Mouse (Mus musculus): ENCODE results near the gene Stk11.

Stk11 gene

GRCm38 (mm10) chr10:80131316-80131951 is 15.8 kb downstream of the Stk11 start:
- no peak for DNase-seq

- no peak for DNase-seq
Observed at GRCm38 (mm10) chr10:80131952-80132350, 16.3 kb downstream of the Stk11 start.

- no peak for DNase-seq
Observed at GRCm38 (mm10) chr10:80133226-80133849, 17.7 kb downstream of the Stk11 start.

- peak; percentile 55 for DNase-seq
Observed at GRCm38 (mm10) chr10:80134421-80134820, 18.8 kb downstream of the Stk11 start.

DNA sequence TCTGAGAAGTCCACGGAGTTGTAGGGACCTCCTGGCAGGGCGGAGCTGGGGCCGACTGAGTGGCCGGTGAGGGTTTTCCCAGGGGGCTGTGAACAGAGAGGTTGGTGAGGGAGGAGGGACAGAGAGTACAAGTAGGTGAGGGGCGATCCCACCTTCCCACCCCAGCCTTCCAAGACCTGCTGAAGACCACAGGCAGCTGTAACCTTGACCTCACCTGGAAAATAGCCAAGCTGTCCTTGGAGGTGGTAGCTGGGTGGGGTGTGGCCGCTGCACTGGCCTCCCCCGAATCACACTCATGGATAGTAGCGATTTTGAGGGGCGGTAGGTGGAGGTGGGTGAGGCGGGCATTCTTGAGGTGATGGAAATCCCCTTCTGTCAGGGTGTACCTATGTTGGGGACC is 19.6 kb downstream of the Stk11 start:
- DNase-seq, result no peak

DNA sequence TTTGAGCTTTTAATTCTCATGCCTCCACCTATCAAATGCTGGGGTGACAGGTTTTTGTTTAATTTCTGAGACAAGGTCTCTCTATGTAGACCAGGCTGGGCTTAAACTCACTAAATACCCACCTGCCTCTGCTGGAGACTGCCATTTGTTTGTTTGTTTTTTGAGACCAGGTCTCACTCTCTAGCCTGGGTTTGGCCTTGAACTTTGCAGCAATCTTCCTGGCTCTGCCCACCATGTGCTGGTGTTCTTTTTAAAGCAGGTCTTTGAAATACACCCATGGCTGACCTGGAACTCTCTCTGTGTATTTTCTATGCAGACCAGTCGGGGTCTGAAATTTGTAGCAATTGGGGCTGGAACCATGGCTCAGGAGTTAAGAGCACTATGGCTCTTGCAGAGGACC is 20.0 kb downstream of the Stk11 start:
- no peak for DNase-seq

DNA sequence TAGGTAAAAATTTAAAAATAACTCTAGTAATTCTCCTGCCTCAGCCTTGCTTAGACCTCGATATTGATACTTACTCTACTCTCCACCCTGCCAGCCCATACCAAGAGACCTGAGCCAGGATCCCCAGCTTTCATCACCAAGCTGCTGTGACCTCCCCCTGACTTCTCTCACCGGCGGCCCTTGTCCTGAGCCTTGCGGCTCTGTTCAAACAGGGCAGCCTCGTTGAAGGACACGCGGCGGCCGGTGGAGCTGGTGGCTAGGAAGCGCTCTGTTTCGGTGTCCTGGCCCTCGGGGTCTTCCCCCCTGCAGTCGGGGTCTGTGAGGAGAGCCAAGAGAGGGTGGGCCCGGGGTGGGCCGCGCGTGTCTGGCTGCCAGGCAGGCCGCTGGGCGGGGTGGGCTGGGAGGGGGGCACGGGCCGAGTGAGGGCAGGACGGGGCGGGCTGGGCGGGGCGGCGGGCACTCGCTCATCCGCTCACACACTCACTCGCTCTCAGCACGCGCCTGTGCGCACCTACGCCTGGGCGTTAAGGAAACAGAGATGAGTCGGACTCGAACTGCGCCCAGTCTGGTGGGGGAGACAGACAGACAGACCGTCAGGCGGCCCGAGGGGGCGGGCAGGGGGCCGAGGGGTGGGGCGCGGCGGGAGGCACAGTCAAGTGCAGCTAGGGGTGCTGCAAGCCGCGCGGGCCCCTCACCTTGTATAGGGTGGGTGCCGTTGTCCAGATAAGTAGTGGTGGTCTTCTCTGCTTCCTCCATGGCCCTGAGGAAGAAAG is 20.8 kb downstream of the Stk11 start:
- DNase-seq, result no peak

- no peak for DNase-seq
Observed at GRCm38 (mm10) chr10:80136952-80137625, 21.5 kb downstream of the Stk11 start.

DNA sequence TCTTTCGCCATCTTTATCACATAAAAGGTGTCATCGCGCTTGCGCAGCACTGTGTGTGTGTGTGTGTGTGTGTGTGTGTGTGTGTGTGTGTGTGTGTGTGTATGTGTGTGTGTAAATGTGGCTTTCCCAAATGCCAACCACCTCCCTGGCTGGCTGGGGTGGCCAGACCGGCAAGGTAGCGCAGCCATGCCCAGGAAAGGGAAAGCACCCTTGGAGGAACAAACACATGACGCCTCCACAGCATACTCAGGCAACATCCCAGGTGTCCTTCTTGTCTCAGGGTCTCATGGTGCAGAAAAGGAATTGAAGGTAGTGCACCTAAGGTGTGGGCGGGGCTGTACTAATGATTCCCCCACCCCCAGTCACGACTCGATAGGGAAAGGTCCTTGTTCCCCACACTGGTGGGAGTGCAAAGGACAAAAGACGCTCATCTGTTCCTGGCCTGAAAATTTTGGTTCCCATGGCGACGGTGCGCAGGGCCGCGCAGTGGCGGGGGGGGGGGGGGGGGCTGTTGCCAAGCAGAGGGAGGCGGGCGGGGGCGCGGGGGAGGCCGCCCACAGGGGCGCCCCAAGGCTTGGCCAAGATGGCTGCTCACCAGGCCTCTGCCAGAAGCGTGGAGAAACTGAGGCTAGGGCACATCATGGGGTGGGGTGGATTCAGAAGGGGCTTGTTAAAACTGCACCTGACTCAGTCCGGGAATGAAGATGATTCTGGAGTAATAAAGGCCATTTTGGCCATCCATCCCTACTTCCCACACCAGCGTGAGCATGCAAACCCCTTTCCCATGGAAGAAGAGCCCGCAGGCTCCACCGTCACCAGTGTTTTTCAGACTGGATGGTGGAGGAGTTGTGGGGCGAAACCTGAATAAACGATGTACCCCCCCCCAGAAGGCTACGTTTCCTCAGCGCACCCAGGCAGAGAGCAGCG is 22.3 kb downstream of the Stk11 start:
- DNase-seq, result no peak

DNA sequence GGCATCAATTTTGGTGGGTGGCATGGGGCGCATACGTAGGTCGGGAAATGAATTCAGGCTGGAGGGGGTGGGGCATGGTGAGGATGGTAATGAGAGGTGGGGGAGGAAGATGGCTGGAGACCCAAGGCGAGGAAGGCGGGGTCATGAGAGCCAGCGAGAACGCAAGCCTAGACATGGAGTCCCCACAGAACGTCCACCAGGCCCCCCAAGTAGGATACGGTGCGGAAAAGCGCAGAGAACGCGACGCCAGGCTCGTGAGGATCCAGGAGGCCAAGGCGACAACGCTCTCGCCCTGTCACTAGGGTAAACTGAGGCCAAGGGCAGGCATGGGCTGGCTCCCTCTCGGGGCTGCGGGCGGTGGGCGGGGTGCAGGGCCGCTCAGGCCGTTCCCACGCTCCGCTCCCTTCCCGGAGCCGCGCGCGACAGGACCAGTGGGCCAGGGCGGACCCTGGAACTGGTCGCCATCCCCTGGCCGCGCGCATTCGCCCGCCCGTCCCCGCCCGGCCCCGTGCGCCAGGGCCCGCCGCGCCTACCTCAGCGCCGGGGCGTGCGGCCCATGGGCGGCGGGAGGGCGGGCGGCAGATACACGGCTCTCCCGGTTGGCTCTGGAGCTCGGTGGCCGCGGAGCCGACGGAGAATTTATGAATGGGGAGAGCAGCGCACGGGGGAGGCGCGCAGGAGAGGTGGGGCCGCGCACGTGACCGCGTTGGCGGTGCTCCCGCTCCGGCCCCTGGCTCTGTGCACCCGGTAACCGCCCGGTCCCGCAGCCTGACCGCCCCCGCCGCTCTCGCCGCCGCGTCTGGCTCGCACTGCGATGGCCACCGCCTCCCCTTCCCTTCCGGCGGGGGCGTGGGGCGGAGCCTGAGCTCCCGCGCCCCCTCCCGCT is 23.2 kb downstream of the Stk11 start, which contains the start of gene Atp5d:
Atp5d (plus strand) TSS at position 80 of the 886 bp plus-strand sequence.
- peak; percentile 61 for DNase-seq

DNA sequence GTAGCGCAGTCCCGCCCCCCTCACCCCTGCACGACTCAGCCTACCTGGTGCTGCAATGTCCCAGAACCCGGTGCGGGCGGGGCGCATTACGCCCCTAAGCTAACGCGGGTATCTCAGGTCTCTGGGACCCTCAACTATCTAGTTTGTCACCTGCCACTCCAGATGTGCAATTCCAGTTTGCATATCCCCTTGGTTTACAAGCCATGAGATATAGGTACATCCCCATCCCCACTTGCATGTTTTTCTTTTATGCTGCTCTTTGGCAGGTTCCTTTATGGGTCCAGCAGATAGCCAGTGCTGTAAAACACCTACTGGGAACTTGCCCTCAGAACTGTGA is 23.8 kb downstream of the Stk11 start:
- no peak for DNase-seq

DNA sequence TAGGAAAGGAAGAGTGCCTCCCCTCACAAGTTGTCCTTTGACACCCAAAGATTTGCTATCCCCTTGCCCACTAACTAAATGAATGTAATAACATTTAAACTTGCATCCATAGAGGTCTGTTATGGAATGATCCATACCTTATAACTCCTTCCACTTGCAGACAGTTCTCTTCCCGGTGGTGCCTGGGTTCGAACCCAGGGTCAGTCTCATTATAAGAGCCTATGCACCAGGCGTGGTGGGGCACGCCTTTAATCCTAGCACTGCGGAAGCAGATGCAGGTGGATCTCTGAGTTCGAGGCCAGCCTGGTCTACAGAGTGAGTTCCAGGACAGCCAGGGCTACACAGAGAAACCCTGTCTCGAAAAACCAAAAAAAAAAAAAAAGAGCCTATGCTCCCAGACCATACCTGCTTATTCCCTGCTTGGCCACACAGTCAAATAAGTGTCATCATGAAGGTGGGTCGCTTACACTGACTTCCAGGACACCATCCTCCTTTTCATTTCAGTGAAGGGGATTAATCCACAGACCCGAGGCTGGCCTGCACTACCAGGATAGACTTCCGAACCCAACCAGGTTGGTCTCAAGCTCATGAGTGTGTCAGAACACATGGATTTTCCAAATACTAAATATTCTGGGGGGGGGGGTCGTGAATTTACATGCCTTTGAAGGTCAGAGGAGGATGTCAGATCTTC is 24.5 kb downstream of the Stk11 start:
- no peak for DNase-seq

DNA sequence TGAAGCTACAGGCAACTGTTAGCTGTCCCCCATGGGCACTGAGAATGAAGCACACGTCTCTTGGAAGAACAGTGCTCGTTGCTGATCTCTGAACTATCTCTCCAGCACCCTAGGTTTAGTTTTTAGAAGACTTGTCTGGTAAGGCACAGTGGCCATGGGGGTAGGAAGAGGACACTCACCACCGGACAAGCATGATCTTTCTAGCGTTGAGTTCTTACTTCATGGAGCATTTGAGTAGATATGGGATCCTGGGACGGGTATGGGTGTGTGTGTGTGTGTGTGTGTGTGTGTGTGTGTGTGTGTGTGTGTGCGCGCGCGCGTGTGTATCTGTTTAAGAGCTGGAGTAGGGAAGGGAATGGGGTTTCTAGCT is 25.0 kb downstream of the Stk11 start, which contains the start of gene Cbarp:
Cbarp (minus strand) TSS at position 170 of the 370 bp plus-strand sequence.
- no peak for DNase-seq

- peak; percentile 97 for DNase-seq
Observed at GRCm38 (mm10) chr10:80141243-80141642, 25.6 kb downstream of the Stk11 start.

GRCm38 (mm10) chr10:80141786-80142529 is 26.4 kb downstream of the Stk11 start:
- DNase-seq, result peak; percentile 97

DNA sequence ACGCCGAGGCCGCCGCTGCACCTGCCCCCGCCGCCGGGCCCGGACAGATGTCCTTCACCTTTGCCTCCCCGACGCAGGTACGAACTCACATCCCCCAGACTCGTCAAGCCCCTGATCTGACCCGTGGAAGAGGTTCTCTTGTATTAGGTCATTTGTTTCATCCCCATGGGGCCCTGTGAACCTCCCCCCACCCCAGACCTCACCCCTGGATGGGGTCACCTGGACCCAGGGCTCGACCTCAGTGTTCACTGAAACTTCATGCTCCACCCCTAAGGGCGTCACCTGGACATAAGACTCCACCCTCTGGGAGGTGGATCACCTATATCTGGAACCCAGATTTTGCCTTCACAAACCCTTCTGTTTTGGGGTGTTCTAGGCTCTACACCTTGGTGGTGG is 26.9 kb downstream of the Stk11 start:
- peak; percentile 81 for DNase-seq

DNA sequence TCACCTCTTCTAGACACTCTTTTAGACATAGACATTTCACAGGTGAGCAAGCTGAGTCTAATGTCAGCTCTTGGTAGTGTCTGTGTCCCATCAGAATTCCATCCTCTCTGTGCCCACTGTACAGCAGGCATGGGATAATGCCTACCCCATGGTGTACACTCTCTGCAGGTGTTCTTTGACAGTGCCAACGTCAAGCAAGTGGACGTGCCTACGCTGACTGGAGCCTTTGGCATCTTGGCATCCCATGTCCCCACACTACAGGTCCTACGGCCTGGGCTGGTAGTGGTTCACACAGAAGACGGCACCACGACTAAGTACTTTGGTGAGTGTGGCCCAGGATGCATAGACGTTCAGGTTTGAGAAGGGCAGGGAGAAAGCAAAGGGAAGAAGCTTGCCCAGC is 28.1 kb downstream of the Stk11 start:
- no peak for DNase-seq

GRCm38 (mm10) chr10:80144159-80144558 is 28.6 kb downstream of the Stk11 start:
- DNase-seq, result no peak

- peak; percentile 70 for DNase-seq
Observed at GRCm38 (mm10) chr10:80144864-80145838, 29.5 kb downstream of the Stk11 start.
